Mouse (Mus musculus) stomach, embryonic 16.5 days (tissue): ENCODE results near the gene Nipal4. TPM values are rescaled to one million over a fixed set of nuclear protein-coding genes. Genes with fewer than 3 reads are reported as not detected.

ENCODE experiments used
- ATAC-seq: fragments of 200-750 bp; cut with Nextera tagmentation; 2 replicates; pipeline ENCODE4 v1.8.0; 2017; ENCODE audit warnings: moderate number of reproducible peaks, moderate TSS enrichment; ENCODE audit not compliant: insufficient read depth, low FRiP score
- H3K27ac ChIP-seq: fragments of 300-500 bp; sonication (generic); 2 replicates; pipeline ENCODE4 v1.5.1; 2014; ENCODE audit warnings: low read length
- H3K27me3 ChIP-seq: fragments of 300-500 bp; sonication (generic); 2 replicates; pipeline ENCODE4 v1.6.1; 2014; ENCODE audit warnings: low read length, control low read depth, mixed read lengths; ENCODE audit not compliant: control insufficient read depth, insufficient read depth
- H3K36me3 ChIP-seq: fragments of 300-500 bp; sonication (generic); 2 replicates; pipeline ENCODE4 v1.6.1; 2014; ENCODE audit warnings: low read length; ENCODE audit not compliant: control insufficient read depth, insufficient read depth
- H3K4me1 ChIP-seq: fragments of 300-500 bp; sonication (generic); 2 replicates; pipeline ENCODE4 v1.6.1; 2014; ENCODE audit warnings: low read length, control low read depth, mixed read lengths; ENCODE audit not compliant: control insufficient read depth, insufficient read depth
- H3K4me2 ChIP-seq: fragments of 300-500 bp; sonication (generic); 2 replicates; pipeline ENCODE4 v1.6.1; 2014; ENCODE audit warnings: low read depth, low read length, mixed read lengths
- H3K4me3 ChIP-seq: fragments of 300-500 bp; sonication (generic); replicated peaks from 2 replicates; pipeline ENCODE4 v1.5.1; 2014; ENCODE audit warnings: mild to moderate bottlenecking, low read length
- H3K9ac ChIP-seq: fragments of 300-500 bp; sonication (generic); 2 replicates; pipeline ENCODE4 v1.6.1; 2014; ENCODE audit warnings: low read length
- H3K9me3 ChIP-seq: fragments of 300-500 bp; sonication (generic); replicated peaks from 2 replicates; pipeline ENCODE4 v1.6.1; 2016; ENCODE audit warnings: low read length, control low read depth; ENCODE audit not compliant: control insufficient read depth
- WGBS: fragments of 180-500 bp; shearing (Covaris S2); extraction: QIAGEN DNeasy Blood & Tissue Kit; methylation state at CpG from one replicate; pipeline ENCODE4 v1.1.7; 2014; 5-methylcytosine and 5-hydroxymethylcytosine counted together
- polyA plus RNA-seq: library from polyadenylated mRNA; unstranded; fragments of >200 nt; fragmentation: Nextera tagmentation; extraction: Ambion mirVana; gene quantifications from 2 replicates; pipeline ENCODE4 v1.2.1, GENCODE M21; 2015

Nipal4 gene
- polyA plus RNA-seq, 1 experiment from 2014 or later, result 7.8 TPM

GRCm38 (mm10) chr11:46134899-46135298, 31.4 kb downstream of the Nipal4 start:
- no peaks in the 10 kb centered on the region for H3K9me3 ChIP-seq
- H3K27ac ChIP-seq, result no peak overlapping the region
- H3K27me3 ChIP-seq, result no peaks in the 10 kb centered on the region
- no peaks in the 10 kb centered on the region for H3K36me3 ChIP-seq
- H3K4me2 ChIP-seq, result no peak overlapping the region
- no peak for ATAC-seq
- 88% methylated on average over 2 of the region's 2 CpGs for WGBS
- no peak overlapping the region for H3K4me3 ChIP-seq
- H3K9ac ChIP-seq, result no peak overlapping the region
- no peaks in the 10 kb centered on the region for H3K4me1 ChIP-seq

DNA sequence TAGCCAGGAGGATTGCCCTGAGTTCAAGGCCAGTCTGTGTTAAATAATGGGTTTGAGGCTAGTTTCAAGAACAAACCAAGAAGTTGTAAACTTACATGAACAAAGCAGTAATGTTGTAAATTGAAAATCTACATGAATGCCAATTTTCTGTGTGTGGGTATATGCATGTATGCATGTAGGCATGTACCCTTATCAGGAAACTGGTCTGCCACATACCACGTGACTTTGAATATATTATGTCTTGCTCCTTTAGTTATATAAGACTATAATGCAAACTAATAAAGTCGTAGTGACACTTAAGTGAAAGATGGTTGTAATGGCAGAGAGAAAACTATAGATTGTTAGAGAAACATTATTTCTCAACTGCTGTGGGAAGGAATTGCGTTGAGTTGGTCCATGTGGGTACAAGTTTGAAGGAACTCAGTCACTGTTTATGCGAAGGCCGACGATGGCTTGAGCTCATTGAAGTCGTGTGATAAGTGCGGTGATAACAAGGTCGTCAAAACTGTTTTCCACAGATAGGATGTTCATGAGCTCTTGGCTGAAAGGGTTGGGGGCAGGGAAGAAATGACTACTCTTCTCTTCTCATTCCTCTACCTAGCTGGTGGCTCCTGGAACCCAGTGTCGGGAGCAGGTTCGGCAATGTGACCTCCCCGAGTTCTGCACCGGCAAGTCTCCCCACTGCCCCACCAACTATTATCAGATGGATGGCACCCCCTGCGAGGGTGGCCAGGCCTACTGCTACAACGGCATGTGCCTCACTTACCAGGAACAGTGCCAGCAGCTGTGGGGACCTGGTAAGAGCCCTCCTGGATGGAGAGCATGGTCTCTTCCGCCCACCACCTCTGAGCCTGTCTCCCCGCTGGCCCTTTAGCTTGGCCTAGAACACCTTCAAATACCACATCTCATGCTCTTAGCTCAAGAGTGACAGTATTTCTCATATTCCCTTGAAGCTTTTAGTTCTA, 35.0 kb downstream of the Nipal4 start:
- Histone ChIP-seq H3K36me3 (peaks cover 3% of the 10 kb centered on the region; the same call in 1 of the 2 replicates), H3K4me3 (no peak overlapping the region), H3K27ac (no peak overlapping the region), H3K9ac (no peak overlapping the region), H3K4me2 (no peak overlapping the region), H3K4me1 (0 out of 2 replicates have a peak, but pooled peaks cover 2% of the 10 kb centered on the region), H3K27me3 (no peaks in the 10 kb centered on the region), H3K9me3 (no peaks in the 10 kb centered on the region)
- no peak for ATAC-seq
- 91% methylated on average over 17 of the region's 17 CpGs for WGBS

GRCm38 (mm10) chr11:46128548-46128945, 37.8 kb downstream of the Nipal4 start:
- no peak for ATAC-seq
- 68% methylated on average over 9 of the region's 9 CpGs for WGBS
- H3K36me3 ChIP-seq, result peaks cover 3% of the 10 kb centered on the region; the same call in 1 of the 2 replicates

GRCm38 (mm10) chr11:46127621-46128547, 38.4 kb downstream of the Nipal4 start:
- Histone ChIP-seq H3K9me3 (no peaks in the 10 kb centered on the region), H3K4me1 (0 out of 2 replicates have a peak, but pooled peaks cover 2% of the 10 kb centered on the region), H3K36me3 (peaks cover 3% of the 10 kb centered on the region; the same call in 1 of the 2 replicates), H3K4me3 (no peak overlapping the region), H3K27ac (peak overlapping the region; percentile 31), H3K27me3 (no peaks in the 10 kb centered on the region), H3K4me2 (no peak overlapping the region), H3K9ac (no peak overlapping the region)
- 63% methylated on average over 15 of the region's 15 CpGs for WGBS
- ATAC-seq, result peak; percentile 85

More at GRCm38 (mm10) chr11:46128548-46128945, 37.8 kb downstream of the Nipal4 start:
- Histone ChIP-seq H3K4me1 (0 out of 2 replicates have a peak, but pooled peaks cover 2% of the 10 kb centered on the region), H3K4me3 (no peak overlapping the region), H3K27ac (no peak overlapping the region), H3K27me3 (no peaks in the 10 kb centered on the region), H3K4me2 (no peak overlapping the region), H3K9ac (no peak overlapping the region), H3K9me3 (no peaks in the 10 kb centered on the region)

GRCm38 (mm10) chr11:46126827-46127410, 39.4 kb downstream of the Nipal4 start:
- peak overlapping the region; percentile 31 for H3K27ac ChIP-seq
- 80% methylated on average over 11 of the region's 11 CpGs for WGBS
- H3K9me3 ChIP-seq, result no peaks in the 10 kb centered on the region
- H3K4me1 ChIP-seq, result 0 out of 2 replicates have a peak, but pooled peaks cover 2% of the 10 kb centered on the region
- no peak for ATAC-seq
- H3K4me2 ChIP-seq, result no peak overlapping the region
- H3K27me3 ChIP-seq, result no peaks in the 10 kb centered on the region
- peaks cover 3% of the 10 kb centered on the region; the same call in 1 of the 2 replicates for H3K36me3 ChIP-seq
- H3K9ac ChIP-seq, result no peak overlapping the region
- no peak overlapping the region for H3K4me3 ChIP-seq

DNA sequence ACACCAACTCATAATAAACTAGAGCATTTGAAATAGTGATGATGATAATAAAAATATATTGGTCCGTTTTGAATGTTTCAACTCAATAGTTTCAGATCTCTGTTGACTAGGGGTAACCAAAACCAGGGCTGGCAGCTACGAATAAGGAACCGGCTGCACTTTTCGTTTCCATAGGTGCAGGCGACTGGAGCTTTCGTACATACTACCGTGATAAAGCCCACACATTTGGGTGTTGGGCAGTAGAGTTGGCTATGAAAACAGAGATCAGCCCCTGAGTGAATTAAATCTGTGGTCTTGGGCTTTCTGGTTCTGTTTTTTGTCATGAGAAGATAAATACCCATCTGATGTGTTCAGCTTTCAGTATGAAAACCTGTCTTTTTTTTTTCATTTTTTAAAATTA, 40.0 kb downstream of the Nipal4 start:
- WGBS, result 91% methylated on average over 7 of the region's 7 CpGs
- H3K4me1 ChIP-seq, result 0 out of 2 replicates have a peak, but pooled peaks cover 2% of the 10 kb centered on the region
- H3K9ac ChIP-seq, result no peak overlapping the region
- peaks cover 3% of the 10 kb centered on the region; the same call in 1 of the 2 replicates for H3K36me3 ChIP-seq
- H3K27ac ChIP-seq, result no peak overlapping the region
- H3K27me3 ChIP-seq, result no peaks in the 10 kb centered on the region
- H3K9me3 ChIP-seq, result no peaks in the 10 kb centered on the region
- ATAC-seq, result no peak
- H3K4me3 ChIP-seq, result no peak overlapping the region
- no peak overlapping the region for H3K4me2 ChIP-seq

DNA sequence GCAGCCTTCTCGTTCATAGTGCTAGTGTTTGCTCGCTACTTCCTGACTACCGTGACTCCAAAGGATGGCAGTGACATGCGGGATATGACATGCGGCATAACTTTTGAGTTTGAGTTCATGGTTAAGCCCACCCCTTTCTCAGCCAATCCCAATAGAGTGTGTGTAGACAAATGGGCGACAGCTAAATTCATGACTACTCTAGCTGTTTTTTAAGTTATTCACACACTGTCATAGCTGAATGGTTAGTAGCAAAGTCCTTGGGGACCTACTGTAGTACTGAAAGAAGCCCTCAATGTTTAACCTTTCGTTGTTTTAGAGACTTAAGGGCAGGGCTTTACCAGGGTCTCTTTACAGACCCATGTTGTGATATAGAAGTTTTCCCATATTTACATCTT, 40.5 kb downstream of the Nipal4 start:
- no peaks in the 10 kb centered on the region for H3K27me3 ChIP-seq
- no peak overlapping the region for H3K9ac ChIP-seq
- H3K4me3 ChIP-seq, result no peak overlapping the region
- H3K4me2 ChIP-seq, result no peak overlapping the region
- no peaks in the 10 kb centered on the region for H3K9me3 ChIP-seq
- 0 out of 2 replicates have a peak, but pooled peaks cover 2% of the 10 kb centered on the region for H3K4me1 ChIP-seq
- no peak overlapping the region for H3K27ac ChIP-seq
- H3K36me3 ChIP-seq, result peaks cover 3% of the 10 kb centered on the region; the same call in 1 of the 2 replicates
- ATAC-seq, result no peak
- 91% methylated on average over 7 of the region's 7 CpGs for WGBS

DNA sequence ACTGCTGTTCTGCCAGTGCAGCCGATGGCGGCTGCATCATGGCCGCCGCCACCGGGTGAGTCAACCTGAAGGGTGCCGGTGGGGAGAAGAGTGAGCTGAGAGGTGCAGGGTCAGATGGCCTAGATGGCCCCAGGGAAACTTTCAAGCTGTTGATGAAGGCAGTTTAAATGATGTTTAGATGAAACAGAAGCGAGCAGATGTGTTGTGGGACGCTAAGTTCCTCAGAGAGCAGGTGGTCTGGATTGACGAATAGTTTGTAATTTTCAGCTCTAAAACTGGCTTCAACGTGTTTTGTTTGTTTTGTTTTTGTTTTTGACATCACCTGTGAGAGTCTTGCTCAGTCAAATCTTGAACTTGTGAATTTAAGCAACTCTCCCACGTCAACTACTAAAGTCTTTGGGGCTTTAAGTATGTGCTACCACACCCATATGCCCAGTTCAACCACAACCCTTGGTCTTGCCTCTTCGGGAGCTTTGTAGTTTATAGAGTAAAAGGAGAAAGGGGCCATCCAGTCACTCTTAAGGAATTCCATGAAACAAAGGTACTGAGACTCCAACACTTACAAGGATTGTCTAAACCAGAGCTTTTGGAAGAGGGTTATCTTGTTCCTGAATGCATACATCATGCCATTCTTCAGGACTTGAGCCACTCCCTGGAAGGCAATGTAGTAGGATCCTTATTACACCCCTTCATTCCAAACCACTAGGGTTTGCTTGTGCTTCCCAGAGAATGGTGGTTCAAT, 41.0 kb downstream of the Nipal4 start:
- Histone ChIP-seq H3K27ac (no peak overlapping the region), H3K27me3 (no peaks in the 10 kb centered on the region), H3K4me3 (no peak overlapping the region), H3K4me2 (no peak overlapping the region), H3K4me1 (0 out of 2 replicates have a peak, but pooled peaks cover 2% of the 10 kb centered on the region), H3K9me3 (no peaks in the 10 kb centered on the region), H3K36me3 (peaks cover 3% of the 10 kb centered on the region; the same call in 1 of the 2 replicates), H3K9ac (no peak overlapping the region)
- no peak for ATAC-seq
- 89% methylated on average over 12 of the region's 12 CpGs for WGBS
